Mouse (Mus musculus) layer of hippocampus, adult 2 months (tissue): ENCODE measurements at regions not wholly inside any gene's neighbourhood (a gene's known extent, or its start where the extent isn't known, plus 50 kb on each side); places are given as distances from the start of the nearest gene placed in this dataset.

Experiments
- DNase-seq, 2 experiments: peaks; one replicate each; pipeline ENCODE4 v3.0.0; 2022; ENCODE audit warnings: low spot score in 2 of 2
- H3K27ac ChIP-seq: fragments of 200-600 bp; 2 replicates; pipeline ENCODE4 v1.8.1; 2022
- H3K4me3 ChIP-seq: fragments of 200-600 bp; 2 replicates; pipeline ENCODE4 v1.8.1; 2022; ENCODE audit warnings: mild to moderate bottlenecking
- CTCF ChIP-seq: fragments of 200-600 bp; conservative IDR thresholded peaks from 2 replicates; pipeline ENCODE4 v1.8.1; 2022; ENCODE audit warnings: antibody characterized with exemption, mild to moderate bottlenecking, moderate library complexity

- TF ChIP-seq CTCF = no peak
- no peak overlapping the region for H3K4me3 ChIP-seq
- H3K27ac ChIP-seq = no peak overlapping the region
- no peak for DNase-seq
Observed at GRCm38 (mm10) chr1:15155046-15155445, 938.1 kb downstream of the 4930444P10Rik start.

- H3K27ac ChIP-seq = no peak overlapping the region
- H3K4me3 ChIP-seq = no peak overlapping the region
- no peak for DNase-seq
- TF ChIP-seq CTCF = no peak
Observed at GRCm38 (mm10) chr1:15153952-15154351, 939.2 kb downstream of the 4930444P10Rik start.

GRCm38 (mm10) chr1:15143922-15144591, 949.1 kb downstream of the 4930444P10Rik start:
- no peak for TF ChIP-seq CTCF
- Histone ChIP-seq H3K27ac (no peak overlapping the region), H3K4me3 (no peak overlapping the region)
- no peak for DNase-seq

- no peak overlapping the region for H3K27ac ChIP-seq
- DNase-seq = no peak
- H3K4me3 ChIP-seq = no peak overlapping the region
- TF ChIP-seq CTCF = no peak
Observed at GRCm38 (mm10) chr1:15118462-15118861, 974.7 kb downstream of the 4930444P10Rik start.

GRCm38 (mm10) chr1:15111420-15111819, 981.7 kb downstream of the 4930444P10Rik start:
- no peak for DNase-seq
- peak; percentile 48 for TF ChIP-seq CTCF
- Histone ChIP-seq H3K27ac (no peak overlapping the region), H3K4me3 (no peak overlapping the region)

- H3K27ac ChIP-seq = no peak overlapping the region
- no peak for TF ChIP-seq CTCF
- DNase-seq = no peak
- H3K4me3 ChIP-seq = no peak overlapping the region
Observed at GRCm38 (mm10) chr1:15070331-15070730, 1022.8 kb downstream of the 4930444P10Rik start.

- TF ChIP-seq CTCF = no peak
- no peak overlapping the region for H3K27ac ChIP-seq
- DNase-seq = no peak
- H3K4me3 ChIP-seq = no peak overlapping the region
Observed at GRCm38 (mm10) chr1:15034047-15034446, 1059.1 kb downstream of the 4930444P10Rik start.

- TF ChIP-seq CTCF = no peak
- H3K27ac ChIP-seq = no peak overlapping the region
- DNase-seq = no peak
Observed at GRCm38 (mm10) chr1:15018460-15018779, 1074.7 kb downstream of the 4930444P10Rik start.

GRCm38 (mm10) chr1:15017689-15018459, 1075.3 kb downstream of the 4930444P10Rik start:
- H3K4me3 ChIP-seq = no peak overlapping the region
- H3K27ac ChIP-seq = no peak overlapping the region
- no peak for TF ChIP-seq CTCF
- DNase-seq = no peak

More at GRCm38 (mm10) chr1:15018460-15018779, 1074.7 kb downstream of the 4930444P10Rik start:
- H3K4me3 ChIP-seq = no peak overlapping the region

GRCm38 (mm10) chr1:15007663-15008344, 1085.3 kb downstream of the 4930444P10Rik start:
- TF ChIP-seq CTCF = peak; percentile 93
- H3K27ac ChIP-seq = no peak overlapping the region
- peak in 1 of 2 experiments; percentile 30 for DNase-seq
- H3K4me3 ChIP-seq = no peak overlapping the region

- H3K27ac ChIP-seq = no peak overlapping the region
- DNase-seq = no peak
- no peak overlapping the region for H3K4me3 ChIP-seq
- TF ChIP-seq CTCF = no peak
Observed at GRCm38 (mm10) chr1:14995348-14995747, 1097.8 kb downstream of the 4930444P10Rik start.

GRCm38 (mm10) chr1:14980093-14980711, 1112.9 kb downstream of the 4930444P10Rik start:
- Histone ChIP-seq H3K4me3 (no peak overlapping the region), H3K27ac (no peak overlapping the region)
- DNase-seq = peak in 1 of 2 experiments; percentile 26
- peak; percentile 74 for TF ChIP-seq CTCF
